Mouse (Mus musculus) ES-Bruce4 (cell line): Measurements from ENCODE around the gene Snf8.

Experiments used
- CTCF ChIP-seq: IDR thresholded peaks from one replicate; pipeline ENCODE4 v1.8.1; 2011; ENCODE audit warnings: low read depth, low read length
- POLR2A ChIP-seq: IDR thresholded peaks from one replicate; pipeline ENCODE4 v1.8.1; 2011; ENCODE audit warnings: low read length; ENCODE audit not compliant: insufficient read depth

GRCm38 (mm10) chr11:96082682-96083081 lies 48.0 kb downstream of the Snf8 start:
- TF ChIP-seq POLR2A, result no peak
- TF ChIP-seq CTCF, result no peak
